Mouse (Mus musculus): Measurements from ENCODE around the gene Ttc23l. TPM values are rescaled to one million over a fixed set of nuclear protein-coding genes. Genes with fewer than 3 reads are reported as not detected.
A peak's percentile ranks its signal among the peaks of the same experiment; 100 is the strongest.

The Ttc23l gene
- polyA plus RNA-seq, 1 experiment from 2014 or later: not detected

GRCm38 (mm10) chr15:10469641-10470150 lies 88.8 kb downstream of the Ttc23l start:
- peak; percentile 31 for ATAC-seq (ENCODE audit: low FRiP score, low read depth)
- Histone ChIP-seq H3K9ac (replicated peaks) (peak overlapping the region; percentile 84), H3K27me3 (no peaks in the 10 kb centered on the region), H3K4me2 (replicated peaks) (peak overlapping the region; percentile 63), H3K4me3 (peak overlapping the region; percentile 89), H3K27ac (replicated peaks) (peak overlapping the region; percentile 85), H3K36me3 (no peaks in the 10 kb centered on the region), H3K4me1 (peaks cover 19% of the 10 kb centered on the region), H3K9me3 (no peaks in the 10 kb centered on the region)
- WGBS: under 1% methylated on average over 40 of the region's 40 CpGs

GRCm38 (mm10) chr15:10468761-10469160 lies 89.7 kb downstream of the Ttc23l start:
- Histone ChIP-seq H3K27ac (replicated peaks) (no peak overlapping the region), H3K9me3 (no peaks in the 10 kb centered on the region), H3K9ac (replicated peaks) (no peak overlapping the region), H3K27me3 (no peaks in the 10 kb centered on the region), H3K4me3 (no peak overlapping the region), H3K4me2 (replicated peaks) (peak overlapping the region; percentile 63; the same call in 1 of the 2 replicates), H3K36me3 (no peaks in the 10 kb centered on the region), H3K4me1 (peaks cover 19% of the 10 kb centered on the region)
- ATAC-seq (ENCODE audit: low FRiP score, low read depth): no peak
- WGBS: 86% methylated on average over 3 of the region's 3 CpGs

DNA sequence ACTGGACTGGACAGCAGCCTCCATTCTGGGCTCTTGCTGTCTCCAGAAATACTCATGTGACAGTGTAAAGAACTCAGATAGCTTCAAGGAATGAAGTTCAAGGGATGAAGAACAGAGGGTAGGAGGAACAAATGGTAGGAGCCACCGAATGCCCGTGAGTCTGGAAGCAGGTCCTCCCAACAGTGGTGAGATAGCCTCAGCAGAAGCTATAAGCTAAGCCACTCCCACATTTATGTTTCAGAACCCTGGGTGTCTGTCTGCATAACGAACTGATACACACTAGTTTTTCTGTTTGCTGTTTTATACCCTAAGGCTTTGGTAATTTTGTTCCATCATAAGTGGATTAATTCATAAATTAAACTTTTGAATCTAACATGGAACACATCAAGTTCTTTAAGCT lies 93.8 kb downstream of the Ttc23l start:
- no peak overlapping the region for H3K4me2 ChIP-seq (replicated peaks)

DNA sequence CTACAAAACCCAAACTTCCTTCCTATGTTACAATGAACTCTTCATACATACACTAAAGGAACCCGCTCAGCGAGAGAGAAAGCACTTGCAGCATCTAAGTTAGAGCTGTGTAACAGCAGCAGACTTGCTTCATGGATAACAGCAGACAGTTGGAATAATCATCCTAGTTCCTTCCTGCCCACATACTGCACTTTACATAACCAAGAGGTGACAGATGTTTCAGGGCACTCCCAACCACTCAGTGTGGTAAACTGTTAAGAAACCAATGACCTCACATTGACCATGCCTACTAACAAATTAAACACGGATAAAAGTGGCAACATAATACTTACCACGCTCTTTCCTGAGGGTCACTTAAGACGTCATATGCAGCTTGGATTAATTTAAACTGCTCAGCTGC lies 94.9 kb downstream of the Ttc23l start:
- ATAC-seq (ENCODE audit: low FRiP score, low read depth): no peak
- H3K27ac ChIP-seq (replicated peaks): no peak overlapping the region
- no peaks in the 10 kb centered on the region for H3K9me3 ChIP-seq
- H3K4me1 ChIP-seq: peaks cover 6% of the 10 kb centered on the region
- no peaks in the 10 kb centered on the region for H3K27me3 ChIP-seq
- H3K36me3 ChIP-seq: peaks cover 32% of the 10 kb centered on the region
- WGBS: 89% methylated on average over 5 of the region's 5 CpGs
- no peak overlapping the region for H3K4me2 ChIP-seq (replicated peaks)
- H3K4me3 ChIP-seq: no peak overlapping the region
- H3K9ac ChIP-seq (replicated peaks): no peak overlapping the region

More for the DNA sequence above, 93.8 kb downstream of the Ttc23l start:
- peaks cover 15% of the 10 kb centered on the region for H3K4me1 ChIP-seq
- no peak for ATAC-seq (ENCODE audit: low FRiP score, low read depth)
- no peak overlapping the region for H3K9ac ChIP-seq (replicated peaks)
- 96% methylated on average over 3 of the region's 3 CpGs for WGBS
- no peak overlapping the region for H3K4me3 ChIP-seq
- H3K27me3 ChIP-seq: no peaks in the 10 kb centered on the region
- no peak overlapping the region for H3K27ac ChIP-seq (replicated peaks)
- no peaks in the 10 kb centered on the region for H3K9me3 ChIP-seq
- peaks cover 23% of the 10 kb centered on the region for H3K36me3 ChIP-seq

GRCm38 (mm10) chr15:10460986-10461385 lies 97.5 kb downstream of the Ttc23l start:
- peaks cover 49% of the 10 kb centered on the region for H3K36me3 ChIP-seq

More at GRCm38 (mm10) chr15:10460986-10461385, 97.5 kb downstream of the Ttc23l start:
- WGBS: 94% methylated on average over 12 of the region's 12 CpGs
- Histone ChIP-seq H3K27me3 (no peaks in the 10 kb centered on the region), H3K4me2 (replicated peaks) (no peak overlapping the region), H3K4me1 (no peaks in the 10 kb centered on the region), H3K27ac (replicated peaks) (no peak overlapping the region), H3K9me3 (no peaks in the 10 kb centered on the region), H3K4me3 (no peak overlapping the region), H3K9ac (replicated peaks) (no peak overlapping the region)
- no peak for ATAC-seq (ENCODE audit: low FRiP score, low read depth)

Other genes with a start within 250 kb of the Ttc23l start
- not detected in 2 replicates for gene Gm21973, start 233.3 kb downstream of the Ttc23l start, polyA plus RNA-seq (2016; fragmentation: Nextera tagmentation; extraction: Ambion mirVana)
- gene Agxt2, start 200.1 kb downstream of the Ttc23l start, polyA plus RNA-seq (2016; fragmentation: Nextera tagmentation; extraction: Ambion mirVana): not detected in 2 replicates
- 16.3 and 18.6 TPM in 2 replicates for gene Dnajc21, start 88.2 kb downstream of the Ttc23l start, polyA plus RNA-seq (2016; fragmentation: Nextera tagmentation; extraction: Ambion mirVana)
- 101 and 119 TPM in 2 replicates for gene Brix1, start 72.7 kb downstream of the Ttc23l start, polyA plus RNA-seq (2016; fragmentation: Nextera tagmentation; extraction: Ambion mirVana)
- 41.3 and 42.4 TPM in 2 replicates for gene Rad1, start 72.7 kb downstream of the Ttc23l start, polyA plus RNA-seq (2016; fragmentation: Nextera tagmentation; extraction: Ambion mirVana)
- 68.8 and 81.3 TPM in 2 replicates for gene Rai14, start 156.0 kb upstream of the Ttc23l start, polyA plus RNA-seq (2016; fragmentation: Nextera tagmentation; extraction: Ambion mirVana)